Mouse (Mus musculus): ENCODE measurements around the gene Gng2. TPM values are rescaled to one million over a fixed set of nuclear protein-coding genes. Genes with fewer than 3 reads are reported as not detected.

Gng2 gene
- polyA plus RNA-seq, 1 experiment from 2014 or later: 55.7 TPM

GRCm38 (mm10) chr14:19992873-19993569, 15.6 kb upstream of the Gng2 start:
- Histone ChIP-seq H3K9me3 (no peaks in the 10 kb centered on the region), H3K9ac (no peak overlapping the region), H3K4me2 (replicated peaks) (no peak overlapping the region), H3K4me1 (replicated peaks) (no peaks in the 10 kb centered on the region), H3K4me3 (replicated peaks) (no peak overlapping the region), H3K27me3 (replicated peaks) (no peaks in the 10 kb centered on the region), H3K27ac (no peak overlapping the region), H3K36me3 (no peaks in the 10 kb centered on the region)
- ATAC-seq: no peak
- WGBS: 85% methylated on average over 8 of the region's 8 CpGs

DNA sequence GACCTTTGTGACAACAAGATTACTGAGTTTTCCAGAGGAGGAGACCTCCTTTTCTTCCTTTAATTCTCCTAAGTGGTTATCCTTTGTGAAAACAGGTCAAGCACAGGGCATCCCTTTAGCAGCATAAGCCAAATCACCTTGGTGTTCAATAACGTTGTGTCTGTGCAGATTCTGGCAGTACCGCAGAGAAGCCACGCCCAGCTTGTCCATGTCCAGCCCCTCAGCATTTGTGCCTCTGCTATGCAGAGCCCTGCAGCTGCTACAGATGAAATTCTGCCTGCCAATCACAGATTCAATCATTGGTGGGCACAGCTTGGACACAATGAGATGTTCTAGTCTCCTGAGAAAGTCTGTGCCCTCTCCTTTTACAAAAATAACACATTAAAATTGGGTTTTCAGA, 14.4 kb upstream of the Gng2 start:
- Histone ChIP-seq H3K36me3 (no peaks in the 10 kb centered on the region), H3K27ac (no peak overlapping the region), H3K4me1 (replicated peaks) (peaks cover 4% of the 10 kb centered on the region; the same call in 1 of the 2 replicates), H3K9me3 (no peaks in the 10 kb centered on the region), H3K27me3 (replicated peaks) (no peaks in the 10 kb centered on the region), H3K4me3 (replicated peaks) (no peak overlapping the region), H3K4me2 (replicated peaks) (no peak overlapping the region), H3K9ac (no peak overlapping the region)
- WGBS: 43% methylated on average over 3 of the region's 3 CpGs
- ATAC-seq: no peak

GRCm38 (mm10) chr14:19990436-19990993, 13.1 kb upstream of the Gng2 start:
- Histone ChIP-seq H3K36me3 (no peaks in the 10 kb centered on the region), H3K27ac (no peak overlapping the region), H3K4me1 (replicated peaks) (peaks cover 17% of the 10 kb centered on the region), H3K4me2 (replicated peaks) (no peak overlapping the region), H3K9me3 (no peaks in the 10 kb centered on the region), H3K9ac (no peak overlapping the region), H3K27me3 (replicated peaks) (no peaks in the 10 kb centered on the region), H3K4me3 (replicated peaks) (no peak overlapping the region)
- no peak for ATAC-seq
- WGBS: 47% methylated on average over 1 of the region's 1 CpGs

GRCm38 (mm10) chr14:19988410-19988809, 11.0 kb upstream of the Gng2 start:
- no peak for ATAC-seq
- H3K4me1 ChIP-seq (replicated peaks): peaks cover 21% of the 10 kb centered on the region
- H3K27ac ChIP-seq: no peak overlapping the region
- H3K27me3 ChIP-seq (replicated peaks): no peaks in the 10 kb centered on the region
- H3K9me3 ChIP-seq: no peaks in the 10 kb centered on the region
- no peak overlapping the region for H3K9ac ChIP-seq
- no peak overlapping the region for H3K4me3 ChIP-seq (replicated peaks)
- H3K4me2 ChIP-seq (replicated peaks): no peak overlapping the region
- H3K36me3 ChIP-seq: no peaks in the 10 kb centered on the region
- WGBS: 89% methylated on average over 3 of the region's 3 CpGs

- Histone ChIP-seq H3K4me1 (replicated peaks) (peaks cover 21% of the 10 kb centered on the region), H3K4me3 (replicated peaks) (no peak overlapping the region), H3K9ac (no peak overlapping the region), H3K9me3 (no peaks in the 10 kb centered on the region), H3K4me2 (replicated peaks) (peak overlapping the region; percentile 59), H3K27ac (peak overlapping the region; percentile 88), H3K36me3 (no peaks in the 10 kb centered on the region), H3K27me3 (replicated peaks) (no peaks in the 10 kb centered on the region)
- WGBS: 13% methylated on average over 8 of the region's 8 CpGs
- ATAC-seq: no peak
Measured at GRCm38 (mm10) chr14:19987358-19987834, 10.0 kb upstream of the Gng2 start.

- peak overlapping the region; percentile 59 for H3K4me2 ChIP-seq (replicated peaks)
- WGBS: 2% methylated on average over 13 of the region's 13 CpGs
- H3K4me1 ChIP-seq (replicated peaks): peaks cover 21% of the 10 kb centered on the region
- peak overlapping the region; percentile 88 for H3K27ac ChIP-seq
- H3K4me3 ChIP-seq (replicated peaks): no peak overlapping the region
- H3K9ac ChIP-seq: peak overlapping the region; percentile 27; the same call in 1 of the 2 replicates
- ATAC-seq: peak; percentile 83
- no peaks in the 10 kb centered on the region for H3K9me3 ChIP-seq
- no peaks in the 10 kb centered on the region for H3K36me3 ChIP-seq
- no peaks in the 10 kb centered on the region for H3K27me3 ChIP-seq (replicated peaks)
Measured at GRCm38 (mm10) chr14:19986614-19987357, 9.4 kb upstream of the Gng2 start.

GRCm38 (mm10) chr14:19985912-19986613, 8.6 kb upstream of the Gng2 start:
- Histone ChIP-seq H3K9ac (no peak overlapping the region), H3K4me3 (replicated peaks) (no peak overlapping the region), H3K9me3 (no peaks in the 10 kb centered on the region), H3K27ac (peak overlapping the region; percentile 88), H3K36me3 (no peaks in the 10 kb centered on the region), H3K27me3 (replicated peaks) (no peaks in the 10 kb centered on the region), H3K4me2 (replicated peaks) (peak overlapping the region; percentile 59), H3K4me1 (replicated peaks) (peaks cover 21% of the 10 kb centered on the region)
- 33% methylated on average over 8 of the region's 8 CpGs for WGBS
- ATAC-seq: no peak

GRCm38 (mm10) chr14:19985107-19985911, 7.9 kb upstream of the Gng2 start:
- peak; percentile 37 for ATAC-seq
- Histone ChIP-seq H3K27ac (peak overlapping the region; percentile 88; the same call in 1 of the 2 replicates), H3K9me3 (no peaks in the 10 kb centered on the region), H3K9ac (no peak overlapping the region), H3K4me1 (replicated peaks) (peaks cover 21% of the 10 kb centered on the region), H3K27me3 (replicated peaks) (no peaks in the 10 kb centered on the region), H3K36me3 (no peaks in the 10 kb centered on the region), H3K4me3 (replicated peaks) (no peak overlapping the region), H3K4me2 (replicated peaks) (no peak overlapping the region)
- 19% methylated on average over 13 of the region's 13 CpGs for WGBS

GRCm38 (mm10) chr14:19976421-19977270, 781 bp downstream of the Gng2 start:
- Histone ChIP-seq H3K27me3 (replicated peaks) (no peaks in the 10 kb centered on the region), H3K4me2 (replicated peaks) (peak overlapping the region; percentile 78), H3K9me3 (no peaks in the 10 kb centered on the region), H3K9ac (peak overlapping the region; percentile 56), H3K27ac (peak overlapping the region; percentile 86), H3K36me3 (no peaks in the 10 kb centered on the region), H3K4me3 (replicated peaks) (peak overlapping the region; percentile 43), H3K4me1 (replicated peaks) (peaks cover 13% of the 10 kb centered on the region)
- peak; percentile 98 for ATAC-seq
- 2% methylated on average over 24 of the region's 24 CpGs for WGBS

GRCm38 (mm10) chr14:19974978-19975493, 2.4 kb downstream of the Gng2 start:
- no peak for ATAC-seq
- no peaks in the 10 kb centered on the region for H3K36me3 ChIP-seq
- WGBS: 38% methylated on average over 11 of the region's 11 CpGs
- no peaks in the 10 kb centered on the region for H3K9me3 ChIP-seq
- peak overlapping the region; percentile 51 for H3K4me2 ChIP-seq (replicated peaks)
- H3K4me1 ChIP-seq (replicated peaks): peaks cover 16% of the 10 kb centered on the region
- H3K27me3 ChIP-seq (replicated peaks): no peaks in the 10 kb centered on the region
- peak overlapping the region; percentile 17; the same call in 1 of the 2 replicates for H3K9ac ChIP-seq
- peak overlapping the region; percentile 21 for H3K4me3 ChIP-seq (replicated peaks)
- peak overlapping the region; percentile 23; the same call in 1 of the 2 replicates for H3K27ac ChIP-seq
